Mouse (Mus musculus) forebrain, embryonic 14.5 days (tissue): ENCODE data around the gene Mia2. TPM values are rescaled to one million over a fixed set of nuclear protein-coding genes. Genes with fewer than 3 reads are reported as not detected.

ENCODE experiments used
- ATAC-seq: fragments of 200-750 bp; cut with Nextera tagmentation; 2 replicates; pipeline ENCODE4 v1.8.0; 2017; ENCODE audit warnings: mild to moderate bottlenecking, moderate library complexity
- DNase-seq: peaks from one replicate; pipeline ENCODE4 v3.0.0-alpha.2; 2015; ENCODE audit warnings: low spot score
- H3K27ac ChIP-seq: fragments of 300-500 bp; sonication (generic); 2 replicates; pipeline ENCODE4 v1.5.1; 2014; ENCODE audit warnings: low read depth, mild to moderate bottlenecking, control low read depth, low read length, moderate library complexity
- H3K27me3 ChIP-seq: fragments of 300-500 bp; sonication (generic); replicated peaks from 2 replicates; pipeline ENCODE4 v1.6.1; 2014; ENCODE audit warnings: low read length, control low read depth, mixed read lengths; ENCODE audit not compliant: control insufficient read depth, insufficient read depth
- H3K36me3 ChIP-seq: fragments of 300-500 bp; sonication (generic); 2 replicates; pipeline ENCODE4 v1.6.1; 2014; ENCODE audit warnings: low read length, control low read depth; ENCODE audit not compliant: control insufficient read depth, insufficient read depth
- H3K4me1 ChIP-seq: fragments of 300-500 bp; sonication (generic); 2 replicates; pipeline ENCODE4 v1.6.1; 2014; ENCODE audit warnings: antibody characterized with exemption, low read length, control low read depth; ENCODE audit not compliant: control insufficient read depth, insufficient read depth
- H3K4me2 ChIP-seq: fragments of 300-500 bp; sonication (generic); 2 replicates; pipeline ENCODE4 v1.6.1; 2014; ENCODE audit warnings: mild to moderate bottlenecking, control low read depth, low read length
- H3K4me3 ChIP-seq: fragments of 300-500 bp; sonication (generic); 2 replicates; pipeline ENCODE4 v1.5.1; 2014; ENCODE audit warnings: low read depth, low read length, control low read depth
- H3K9ac ChIP-seq: fragments of 300-500 bp; sonication (generic); 2 replicates; pipeline ENCODE4 v1.6.1; 2014; ENCODE audit warnings: mild to moderate bottlenecking, low read length, control low read depth, moderate library complexity
- H3K9me3 ChIP-seq: fragments of 300-500 bp; sonication (generic); replicated peaks from 2 replicates; pipeline ENCODE4 v1.6.1; 2016; ENCODE audit warnings: low read length, control low read depth, mixed read lengths; ENCODE audit not compliant: control insufficient read depth
- WGBS: fragments of 180-500 bp; shearing (Covaris S2); extraction: QIAGEN DNeasy Blood & Tissue Kit; methylation state at CpG from one replicate; pipeline ENCODE4 v1.1.7; 2014; 5-methylcytosine and 5-hydroxymethylcytosine counted together
- polyA plus RNA-seq: library from polyadenylated mRNA; unstranded; fragments of >200 nt; fragmentation: Nextera tagmentation; extraction: Ambion mirVana; gene quantifications from 2 replicates; pipeline ENCODE4 v1.2.1, GENCODE M21; 2014

Gene Mia2
- polyA plus RNA-seq, 1 experiment from 2014 or later = 32.3 TPM

GRCm38 (mm10) chr12:59162797-59163196, 67.2 kb downstream of the Mia2 start:
- Histone ChIP-seq H3K27me3 (no peaks in the 10 kb centered on the region), H3K9me3 (no peaks in the 10 kb centered on the region), H3K36me3 (peaks cover 70% of the 10 kb centered on the region), H3K4me2 (no peak overlapping the region), H3K4me3 (no peak overlapping the region), H3K4me1 (no peaks in the 10 kb centered on the region), H3K9ac (no peak overlapping the region), H3K27ac (no peak overlapping the region)
- DNase-seq (no peak), ATAC-seq (no peak)
- WGBS = 88% methylated on average over 2 of the region's 2 CpGs

DNA sequence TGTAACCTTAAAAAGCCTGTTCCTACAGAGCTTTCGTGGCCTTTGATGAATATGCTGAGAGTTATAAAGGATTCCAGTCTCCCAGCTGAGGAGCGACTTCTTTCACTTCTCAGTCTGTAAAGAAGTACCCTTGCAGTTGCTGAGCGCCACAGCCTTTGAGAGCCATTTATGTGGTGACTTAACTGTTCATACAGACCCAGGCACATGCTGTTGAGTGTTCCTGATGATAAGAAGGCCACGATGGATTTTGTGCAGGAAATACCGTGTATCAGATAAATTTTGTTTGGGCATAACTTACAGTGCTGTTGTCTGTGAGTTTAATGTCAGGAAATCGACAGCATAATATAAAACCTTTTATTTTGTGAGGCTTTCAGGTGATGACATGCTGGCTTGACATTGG, 68.9 kb downstream of the Mia2 start:
- H3K4me2 ChIP-seq = no peak overlapping the region
- DNase-seq (no peak), ATAC-seq (no peak)
- no peak overlapping the region for H3K27ac ChIP-seq
- H3K27me3 ChIP-seq = no peaks in the 10 kb centered on the region
- no peak overlapping the region for H3K9ac ChIP-seq
- 93% methylated on average over 6 of the region's 6 CpGs for WGBS
- H3K9me3 ChIP-seq = no peaks in the 10 kb centered on the region
- no peaks in the 10 kb centered on the region for H3K4me1 ChIP-seq
- peaks cover 64% of the 10 kb centered on the region for H3K36me3 ChIP-seq
- H3K4me3 ChIP-seq = no peak overlapping the region

- no peak for ATAC-seq
Measured at GRCm38 (mm10) chr12:59166557-59166956, 71.0 kb downstream of the Mia2 start.

DNA sequence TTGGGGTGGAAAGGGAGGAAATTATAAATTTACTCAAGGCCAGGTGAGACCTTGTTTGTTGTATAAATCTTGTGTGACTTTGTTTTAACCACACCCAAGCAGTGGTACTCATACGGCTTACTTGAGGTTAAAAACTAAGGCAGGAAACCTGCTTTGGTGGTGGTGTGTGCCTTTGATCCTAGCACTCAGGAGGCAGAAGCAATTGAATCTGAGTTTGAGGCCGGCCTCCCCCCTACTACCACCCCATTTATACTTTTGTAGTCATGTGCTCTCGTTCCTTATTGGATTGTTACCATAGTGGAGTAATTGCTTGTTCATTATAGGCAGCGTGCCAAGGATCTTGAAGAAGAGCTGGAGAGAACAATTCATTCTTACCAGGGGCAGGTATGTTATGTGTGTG, 74.3 kb downstream of the Mia2 start:
- no peak for ATAC-seq
- WGBS = 82% methylated on average over 4 of the region's 4 CpGs
- Histone ChIP-seq H3K27ac (no peak overlapping the region), H3K27me3 (no peaks in the 10 kb centered on the region), H3K4me2 (no peak overlapping the region), H3K4me3 (no peak overlapping the region), H3K9me3 (no peaks in the 10 kb centered on the region), H3K36me3 (peaks cover 46% of the 10 kb centered on the region), H3K4me1 (no peaks in the 10 kb centered on the region), H3K9ac (no peak overlapping the region)
- no peak for DNase-seq

More at GRCm38 (mm10) chr12:59166557-59166956, 71.0 kb downstream of the Mia2 start:
- peaks cover 63% of the 10 kb centered on the region for H3K36me3 ChIP-seq
- no peaks in the 10 kb centered on the region for H3K4me1 ChIP-seq
- no peaks in the 10 kb centered on the region for H3K27me3 ChIP-seq
- H3K27ac ChIP-seq = no peak overlapping the region
- no peak overlapping the region for H3K4me3 ChIP-seq
- DNase-seq = no peak
- H3K4me2 ChIP-seq = no peak overlapping the region
- H3K9ac ChIP-seq = no peak overlapping the region
- WGBS = 93% methylated on average over 4 of the region's 4 CpGs
- H3K9me3 ChIP-seq = no peaks in the 10 kb centered on the region

DNA sequence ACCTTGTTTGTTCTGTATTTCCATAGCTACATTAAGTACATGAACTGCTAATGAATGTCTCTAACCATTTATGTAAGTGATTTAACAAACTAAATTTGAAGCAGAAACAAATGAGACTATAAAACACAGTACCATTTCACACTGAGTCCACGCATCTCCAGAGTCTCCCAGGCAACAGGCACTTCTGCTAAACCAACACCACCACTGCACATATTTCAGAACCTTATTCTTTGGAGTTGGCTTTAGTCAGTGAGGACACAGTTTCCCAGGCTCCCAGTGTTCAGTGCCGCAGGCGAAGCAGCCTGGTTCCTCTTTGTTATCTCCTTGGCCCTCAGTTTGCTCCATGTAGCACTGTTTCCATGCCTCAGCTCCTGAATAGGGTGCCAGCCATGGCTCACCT, 82.2 kb downstream of the Mia2 start:
- 92% methylated on average over 3 of the region's 3 CpGs for whole genome bisulfite sequencing
- Histone ChIP-seq H3K4me2 (no peak overlapping the region), H3K9me3 (no peaks in the 10 kb centered on the region), H3K27ac (no peak overlapping the region), H3K27me3 (no peaks in the 10 kb centered on the region), H3K4me3 (no peak overlapping the region), H3K36me3 (peaks cover 60% of the 10 kb centered on the region), H3K9ac (no peak overlapping the region), H3K4me1 (no peaks in the 10 kb centered on the region)
- no peak for DNase-seq
- ATAC-seq = no peak

GRCm38 (mm10) chr12:59188086-59188682, 92.6 kb downstream of the Mia2 start:
- Histone ChIP-seq H3K27ac (no peak overlapping the region), H3K4me2 (no peak overlapping the region), H3K9me3 (no peaks in the 10 kb centered on the region), H3K4me3 (no peak overlapping the region), H3K27me3 (no peaks in the 10 kb centered on the region), H3K4me1 (no peaks in the 10 kb centered on the region), H3K9ac (no peak overlapping the region), H3K36me3 (peaks cover 54% of the 10 kb centered on the region)
- 84% methylated on average over 12 of the region's 12 CpGs for whole genome bisulfite sequencing
- ATAC-seq (no peak), DNase-seq (peak; percentile 3)

DNA sequence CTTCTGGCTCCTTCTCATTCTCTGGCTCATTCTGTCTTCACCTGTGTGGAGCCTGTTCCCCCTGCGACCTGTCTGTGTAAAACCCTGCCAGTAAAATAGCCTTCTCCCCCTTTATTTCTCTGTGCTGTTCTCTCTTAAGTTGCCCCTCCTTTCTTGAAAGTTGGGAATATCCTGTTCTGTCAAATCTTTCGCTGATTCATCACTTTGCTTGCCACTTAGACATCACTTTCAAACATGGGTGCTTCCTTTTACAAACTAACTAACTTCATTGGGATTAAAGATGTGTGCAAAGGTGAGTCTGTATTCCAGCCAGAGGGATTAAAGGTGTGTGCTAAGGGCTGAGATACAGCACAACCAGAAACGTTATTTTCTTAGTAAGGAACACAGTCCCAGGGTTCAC, 98.0 kb downstream of the Mia2 start:
- no peak for ATAC-seq
- Histone ChIP-seq H3K4me1 (no peaks in the 10 kb centered on the region), H3K9ac (no peak overlapping the region), H3K27ac (no peak overlapping the region), H3K27me3 (no peaks in the 10 kb centered on the region), H3K9me3 (no peaks in the 10 kb centered on the region), H3K4me2 (no peak overlapping the region), H3K4me3 (no peak overlapping the region), H3K36me3 (peaks cover 30% of the 10 kb centered on the region; the same call in 1 of the 2 replicates)
- no peak for DNase-seq
- WGBS = 89% methylated on average over 3 of the region's 3 CpGs

- ATAC-seq (no peak), DNase-seq (no peak)
- WGBS = 83% methylated on average over 9 of the region's 9 CpGs
- Histone ChIP-seq H3K4me3 (no peak overlapping the region), H3K36me3 (peaks cover 29% of the 10 kb centered on the region), H3K9ac (no peak overlapping the region), H3K4me1 (no peaks in the 10 kb centered on the region), H3K9me3 (no peaks in the 10 kb centered on the region), H3K27ac (no peak overlapping the region), H3K27me3 (no peaks in the 10 kb centered on the region), H3K4me2 (no peak overlapping the region)
Measured at GRCm38 (mm10) chr12:59194341-59195003, 98.9 kb downstream of the Mia2 start.

DNA sequence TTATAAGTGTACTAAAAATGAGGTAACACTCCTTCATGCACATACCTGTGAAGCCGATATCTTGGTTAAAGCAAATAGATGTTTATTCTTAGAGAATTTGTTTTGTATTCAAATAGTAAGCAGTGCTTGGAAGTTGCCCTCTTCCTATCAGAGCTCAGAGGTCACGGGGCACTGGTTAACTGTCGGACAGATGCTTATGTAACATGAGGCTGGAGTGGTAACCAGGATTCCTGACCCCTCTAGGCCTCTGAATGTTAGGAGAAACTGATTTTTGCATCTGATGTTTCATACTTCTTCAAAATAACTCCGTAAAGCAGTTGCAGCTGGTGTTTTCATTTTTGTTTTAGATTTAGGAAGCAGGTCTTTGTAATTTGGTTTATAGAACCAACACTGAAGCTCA, 99.5 kb downstream of the Mia2 start:
- Histone ChIP-seq H3K9me3 (no peaks in the 10 kb centered on the region), H3K27me3 (no peaks in the 10 kb centered on the region), H3K4me2 (no peak overlapping the region), H3K36me3 (peaks cover 31% of the 10 kb centered on the region), H3K4me3 (no peak overlapping the region), H3K4me1 (no peaks in the 10 kb centered on the region), H3K27ac (no peak overlapping the region), H3K9ac (no peak overlapping the region)
- DNase-seq (no peak), ATAC-seq (no peak)
- WGBS = 92% methylated on average over 4 of the region's 4 CpGs
